Mouse (Mus musculus): ENCODE measurements around the gene Ccndbp1.
"Not testable (repeated sequence)": the region's sequence is repeated elsewhere in the genome, so short reads cannot be mapped to it uniquely, and the experiment has no call there.

Gene Ccndbp1

DNA sequence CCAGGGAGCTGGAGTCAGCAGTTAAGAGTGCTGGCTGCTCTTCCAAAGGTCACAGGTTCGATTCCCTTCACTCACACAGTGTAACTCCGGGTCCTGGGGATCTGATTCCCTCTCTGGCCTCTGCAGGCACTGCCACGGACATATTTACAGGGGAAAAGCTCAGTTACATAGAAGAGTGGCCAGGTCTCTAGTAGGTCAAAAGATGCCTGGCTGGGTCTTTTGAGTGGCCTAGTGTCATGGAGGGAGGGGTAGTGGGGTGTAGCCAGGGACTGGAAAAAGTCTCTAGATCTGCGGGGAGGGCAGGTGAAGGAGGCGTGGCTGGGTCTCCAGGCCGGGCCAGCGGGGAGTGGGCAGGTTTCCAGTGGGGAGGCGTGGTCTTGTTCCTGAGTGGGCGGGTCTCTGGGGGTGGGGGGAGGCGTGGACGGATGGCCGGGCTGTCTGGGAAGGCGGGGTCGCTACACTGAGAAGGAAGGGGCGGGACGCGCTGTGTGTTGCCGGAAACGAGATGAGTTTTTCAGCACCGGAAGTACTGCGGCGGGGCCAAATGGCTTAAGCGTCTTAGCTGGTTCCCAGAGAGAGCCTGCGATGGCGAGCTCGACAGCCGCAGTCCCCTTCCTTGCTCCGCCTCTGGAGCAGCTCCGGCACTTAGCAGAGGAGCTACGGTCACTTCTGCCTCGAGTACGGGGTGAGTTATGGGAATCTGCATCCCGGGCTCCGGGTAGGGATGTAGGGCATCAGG lies at the start of gene Ccndbp1:
Ccndbp1 (plus strand) TSS at position 479 of the 739 bp plus-strand sequence.
- peak; percentile 84 to 85 for DNase-seq

DNA sequence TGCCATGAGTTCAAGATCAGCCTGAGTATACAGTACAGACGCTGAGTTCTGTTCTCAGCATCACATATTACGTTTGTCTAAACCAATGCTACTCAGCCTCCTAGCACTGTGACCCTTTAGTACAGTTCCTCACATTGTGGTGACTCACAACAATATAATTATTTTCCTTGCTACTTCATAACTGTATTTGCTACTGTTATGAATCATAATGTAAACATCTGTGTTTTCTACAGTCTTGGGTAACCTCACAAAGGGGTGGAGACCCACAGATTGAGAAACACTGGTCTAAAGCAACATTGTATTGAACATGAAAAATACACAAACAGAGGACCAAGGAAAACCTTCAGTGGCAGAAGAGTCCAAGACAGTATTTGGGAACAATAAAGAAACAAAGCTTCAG lies 48.8 kb upstream of the Ccndbp1 start:
- DNase-seq, result no peak

DNA sequence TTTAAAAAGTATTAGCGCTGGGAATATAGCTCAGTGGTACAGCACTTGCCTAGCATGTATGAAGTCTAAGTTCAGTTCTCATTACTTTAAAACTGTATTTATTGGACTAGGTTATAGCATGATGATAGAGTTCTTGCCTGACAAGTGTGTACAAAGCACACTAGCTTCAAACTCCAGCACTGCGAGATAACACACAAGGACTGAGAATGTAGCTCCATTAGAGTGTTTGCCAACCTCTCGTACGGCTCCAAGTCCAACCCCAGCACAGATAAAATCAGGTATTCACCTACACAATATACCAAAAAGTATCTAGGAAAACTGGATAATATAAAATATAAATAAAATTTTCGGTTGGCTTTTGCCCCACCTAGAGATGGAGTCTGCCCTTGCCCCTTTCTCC lies 48.4 kb upstream of the Ccndbp1 start:
- no peak for DNase-seq

DNA sequence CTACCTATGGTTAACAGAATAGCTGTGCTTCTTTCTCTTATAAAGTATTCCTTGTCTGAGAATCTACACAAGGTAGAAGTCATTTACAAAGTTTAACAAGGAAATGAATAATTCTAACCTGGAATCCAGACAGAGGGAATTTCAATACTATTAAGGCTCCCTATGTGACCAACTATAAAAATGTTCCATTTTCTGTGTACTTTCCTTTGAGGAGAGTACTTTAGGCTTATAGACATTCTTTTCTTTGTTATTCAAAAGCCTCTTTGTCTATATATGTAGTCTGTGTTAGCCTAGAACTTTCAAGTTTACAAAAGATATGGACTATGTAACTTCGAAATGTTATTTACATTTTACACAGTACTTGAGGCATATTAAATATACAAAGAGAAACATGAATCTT lies 47.9 kb upstream of the Ccndbp1 start:
- no peak for DNase-seq

DNA sequence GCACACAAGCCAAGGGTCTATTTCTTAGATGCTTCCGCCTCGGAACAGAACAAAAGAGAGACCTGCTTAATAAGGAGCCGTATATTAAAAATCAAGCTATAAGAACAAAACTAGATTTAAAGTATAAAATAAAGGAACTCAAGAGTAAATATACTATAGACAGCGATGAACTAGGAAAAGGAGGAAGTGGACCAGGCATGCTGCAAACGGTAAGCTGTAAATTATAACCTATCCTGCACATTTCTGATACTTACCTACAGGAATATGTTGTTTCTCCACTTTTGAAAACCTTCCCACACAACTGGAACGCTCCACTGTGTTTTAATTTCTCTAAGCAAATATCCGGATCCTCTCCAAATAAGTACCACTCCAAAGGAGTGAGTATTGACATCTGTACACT lies 45.1 kb upstream of the Ccndbp1 start:
- DNase-seq, result no peak

DNA sequence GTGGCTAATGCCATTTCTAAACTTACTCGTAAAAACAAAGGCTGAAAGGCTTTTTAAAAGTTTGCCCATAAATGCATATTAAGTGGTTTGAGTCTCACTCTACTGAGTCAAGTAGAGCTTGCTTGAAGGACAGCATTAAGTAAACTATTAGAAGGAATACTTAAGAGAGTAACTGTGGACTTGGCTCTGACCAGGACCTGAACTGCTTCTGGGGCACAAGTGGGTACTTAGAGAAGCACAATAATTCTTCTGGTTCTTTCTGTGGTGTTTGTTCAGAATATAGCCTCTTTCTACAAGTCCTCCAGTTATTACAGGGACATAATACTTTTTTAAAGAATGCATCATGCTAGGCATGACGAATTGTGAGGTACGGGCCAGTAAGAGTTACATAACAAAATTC lies 42.7 kb upstream of the Ccndbp1 start:
- DNase-seq, result no peak

DNA sequence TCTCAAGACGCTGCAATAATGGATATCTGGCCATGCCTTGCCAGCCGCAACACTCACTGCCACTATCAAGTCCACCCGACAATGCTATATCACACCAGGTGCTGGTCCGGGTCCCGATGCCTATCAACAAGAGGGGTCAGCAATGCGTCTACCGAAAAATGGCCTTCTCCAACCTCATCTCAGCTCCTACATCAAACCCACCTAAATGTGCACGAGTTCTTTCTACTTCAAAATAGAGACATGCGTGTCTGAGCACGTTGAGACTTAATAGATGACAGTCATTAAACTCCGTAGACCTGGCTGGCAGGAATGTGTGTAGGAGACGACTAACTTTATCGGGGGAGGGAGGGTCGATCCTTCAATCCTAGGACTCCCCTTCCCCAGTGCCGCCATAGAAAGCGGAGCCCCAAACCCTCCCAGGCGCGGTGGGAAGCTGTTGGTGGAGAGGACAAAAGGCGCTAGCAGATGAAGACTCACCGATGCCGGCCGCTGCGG lies 38.1 kb upstream of the Ccndbp1 start:
- DNase-seq, result peak; percentile 27 to 51

DNA sequence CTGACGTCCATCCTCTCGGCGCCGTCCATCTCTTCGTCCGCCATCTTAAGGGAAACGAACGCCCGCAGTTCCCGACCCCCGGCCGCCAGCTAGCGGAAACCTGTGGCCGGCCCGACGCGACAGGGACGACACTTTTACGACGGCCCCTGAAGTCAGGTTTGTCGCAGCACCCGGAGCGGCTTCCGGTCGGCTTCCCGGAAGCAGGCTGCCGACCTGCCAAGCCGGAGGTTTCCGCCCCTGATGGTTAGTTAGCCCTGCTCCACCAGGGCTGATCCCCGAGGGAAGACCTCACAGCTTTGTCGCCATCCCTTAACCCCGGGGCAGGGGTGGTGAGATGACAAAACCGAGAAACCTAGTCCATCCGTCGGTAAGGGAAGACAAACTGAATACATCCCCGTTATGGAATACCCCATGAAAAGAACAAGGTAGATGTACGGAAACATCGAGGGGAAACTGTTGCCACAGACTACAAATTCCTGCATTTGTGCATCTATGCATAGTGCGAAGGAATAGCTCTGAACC lies 37.6 kb upstream of the Ccndbp1 start, which contains the start of gene Ubr1:
Ubr1 (minus strand) TSS at position 157 of the 522 bp plus-strand sequence.
- DNase-seq, result peak; percentile 85 to 86

DNA sequence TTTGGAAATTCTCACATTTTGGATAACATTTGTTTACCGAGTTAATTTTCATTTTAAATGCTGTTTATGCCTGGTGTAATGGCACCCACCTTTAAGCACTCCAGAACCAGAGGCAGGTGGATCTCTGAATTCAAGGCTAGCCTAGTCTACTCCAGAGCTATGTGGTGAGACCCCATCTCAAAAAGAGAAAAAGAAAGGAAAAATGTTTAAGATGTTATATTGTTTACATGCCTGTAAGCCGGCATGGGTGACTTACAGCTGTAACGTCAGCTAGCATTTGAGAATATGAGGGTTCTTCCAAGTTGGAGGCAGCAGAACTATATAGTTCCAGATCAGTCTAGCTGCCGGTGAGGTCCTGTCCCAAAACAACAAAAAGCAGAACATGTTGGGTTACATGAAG lies 36.4 kb upstream of the Ccndbp1 start:
- no peak for DNase-seq

DNA sequence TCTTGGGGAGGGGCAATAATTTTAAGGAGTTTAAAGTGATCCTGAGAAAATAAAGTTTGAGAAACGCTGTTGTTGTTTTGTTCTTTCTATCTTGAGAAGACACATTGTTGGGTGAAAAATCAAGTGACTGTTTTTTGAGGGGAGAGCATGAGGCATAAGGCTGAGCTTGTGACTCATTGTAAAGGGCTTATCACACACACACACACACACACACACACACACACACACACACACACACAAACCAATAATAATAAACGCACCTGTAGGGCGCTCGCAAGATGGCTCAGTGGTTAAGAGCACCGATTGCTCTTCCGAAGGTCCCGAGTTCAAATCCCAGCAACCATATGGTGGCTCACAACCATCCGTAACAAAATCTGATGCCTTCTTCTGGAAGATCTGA lies 35.9 kb upstream of the Ccndbp1 start:
- not testable (repeated sequence) for DNase-seq

DNA sequence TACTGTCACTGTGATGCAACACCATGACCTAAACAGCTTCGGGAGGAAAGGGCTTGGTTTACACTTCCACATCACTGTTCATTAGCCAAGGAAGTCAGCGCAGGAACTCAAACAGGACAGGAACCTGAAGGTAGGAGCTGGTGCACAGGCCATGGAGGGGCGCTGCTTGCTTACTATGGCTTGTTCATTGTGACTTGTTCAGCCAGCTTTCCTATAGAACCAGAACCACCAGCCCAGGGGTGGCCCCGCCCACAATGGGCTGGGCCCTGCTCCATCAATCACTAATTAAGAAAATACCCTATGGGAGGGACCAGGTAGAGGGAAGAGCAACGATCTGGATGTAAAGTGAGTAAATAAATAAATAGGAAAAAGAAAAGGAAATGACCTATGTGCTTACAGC lies 35.2 kb upstream of the Ccndbp1 start:
- no peak for DNase-seq

DNA sequence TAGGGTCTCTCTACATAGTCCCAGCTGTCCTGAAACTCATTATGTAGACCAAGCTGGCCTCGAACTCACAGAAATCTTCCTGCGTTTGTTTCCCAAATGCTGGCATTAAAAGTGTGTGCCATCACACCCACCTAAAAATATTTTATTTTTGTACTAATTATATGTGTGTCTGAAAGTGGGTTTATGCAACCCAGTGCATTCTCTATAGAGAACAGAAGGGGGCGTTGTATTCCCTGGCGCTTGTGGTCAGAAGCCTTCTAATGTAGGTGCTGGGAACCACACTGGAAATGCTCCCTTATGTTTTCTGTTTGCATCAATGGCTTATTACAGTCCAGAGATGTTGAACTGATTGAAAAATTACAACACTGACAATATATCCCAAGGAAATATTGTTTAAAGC lies 31.9 kb upstream of the Ccndbp1 start:
- DNase-seq, result no peak

DNA sequence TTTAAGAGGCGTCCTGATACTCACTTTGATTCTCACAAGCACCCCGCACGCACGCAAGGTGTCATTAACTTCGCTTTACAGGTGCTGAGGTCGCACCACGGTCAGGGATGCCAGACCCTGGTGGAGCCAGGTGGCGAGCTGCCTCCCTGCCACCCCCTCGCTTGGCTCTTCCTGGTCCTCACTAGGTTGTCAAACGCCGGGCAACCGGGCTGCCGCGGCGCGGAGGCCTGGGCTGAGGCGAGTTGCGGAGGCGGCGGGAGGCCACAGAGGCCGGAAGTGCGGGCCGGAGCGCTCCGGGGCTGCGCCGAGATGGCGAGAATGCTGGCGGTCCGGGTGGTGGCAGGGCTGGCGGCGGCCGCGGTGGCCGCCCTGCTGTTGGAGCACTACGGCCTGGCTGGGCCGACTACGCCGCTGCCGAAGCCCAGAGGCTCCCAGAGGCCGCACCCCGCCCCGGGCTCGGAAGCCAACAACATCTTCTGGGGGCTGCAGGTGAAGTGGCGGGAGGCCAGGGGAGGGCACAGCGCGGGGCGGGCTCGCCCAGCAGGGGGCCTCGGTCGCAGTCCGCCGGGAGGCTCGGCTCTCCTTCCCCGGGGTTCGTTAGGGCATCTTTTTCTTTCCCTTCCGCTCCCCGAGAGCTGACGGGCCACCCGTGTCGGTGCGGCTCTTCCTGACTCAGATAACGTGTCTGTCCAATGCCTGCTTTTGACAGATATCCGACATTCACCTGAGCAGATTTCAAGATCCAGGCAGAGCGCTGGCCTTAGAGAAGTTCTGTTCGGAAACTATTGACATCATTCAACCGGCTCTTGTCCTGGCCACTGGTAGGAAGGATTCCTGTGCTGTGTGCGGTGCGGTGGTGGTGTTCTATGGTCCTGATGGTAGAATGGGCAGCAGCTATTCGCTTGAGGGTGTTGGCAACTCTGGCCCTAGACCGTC lies 30.9 kb upstream of the Ccndbp1 start, which contains the start of gene Tmem62:
Tmem62 (plus strand) TSS at position 28 of the 936 bp plus-strand sequence.
- DNase-seq, result peak; percentile 76 to 84

DNA sequence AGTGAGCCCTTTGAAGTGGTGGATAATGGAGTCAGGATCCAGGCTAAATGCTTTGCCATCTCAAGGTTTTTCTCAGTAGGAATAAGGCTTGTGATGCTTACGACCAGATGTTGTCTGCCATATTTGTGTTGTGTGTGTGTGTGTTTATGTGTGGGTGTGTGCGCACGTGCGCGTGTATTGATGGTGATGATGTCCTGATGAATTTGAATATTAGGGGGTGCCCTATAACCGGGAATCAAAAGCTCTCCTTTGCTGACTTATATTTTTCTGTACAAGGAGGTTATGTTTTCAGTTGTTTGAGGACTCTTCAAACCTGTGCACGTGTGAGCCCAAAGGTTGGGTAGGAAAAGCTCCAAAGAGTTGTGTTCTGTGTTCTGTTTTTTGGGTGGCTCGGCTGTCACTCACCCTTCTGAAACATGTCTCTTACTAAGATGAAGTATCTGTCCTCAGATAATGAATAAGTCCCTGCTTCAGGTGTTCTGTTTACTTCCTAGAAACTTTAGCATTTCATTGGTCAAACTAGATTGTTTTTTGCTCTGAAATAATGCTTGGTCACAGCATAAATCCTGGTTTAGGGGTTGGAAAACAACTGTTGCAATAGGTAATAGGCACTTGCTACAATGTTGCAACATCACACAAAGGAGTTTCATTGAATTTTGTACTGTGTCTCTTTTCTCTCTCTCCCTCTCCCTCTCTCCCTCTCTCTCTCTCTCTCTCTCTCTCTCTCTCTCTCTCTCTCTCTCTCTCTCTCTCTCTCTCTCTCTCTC lies 30.1 kb upstream of the Ccndbp1 start:
- no peak for DNase-seq

DNA sequence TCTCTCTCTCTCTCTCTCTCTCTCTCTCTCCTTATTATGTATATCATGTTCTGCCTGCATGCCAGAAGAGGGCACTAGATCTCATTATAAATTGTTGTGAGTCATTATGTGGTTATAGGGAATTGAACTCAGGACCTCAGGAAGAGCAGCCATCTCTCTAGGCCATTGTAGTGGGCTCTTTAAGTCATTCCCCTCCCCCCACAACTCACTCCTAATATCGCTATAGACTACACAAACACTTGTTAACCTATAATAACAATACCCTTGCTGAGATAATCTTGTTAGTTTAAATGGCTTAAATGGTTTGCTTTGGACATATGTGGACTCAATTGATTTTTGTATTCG lies 29.5 kb upstream of the Ccndbp1 start:
- DNase-seq, result no peak

DNA sequence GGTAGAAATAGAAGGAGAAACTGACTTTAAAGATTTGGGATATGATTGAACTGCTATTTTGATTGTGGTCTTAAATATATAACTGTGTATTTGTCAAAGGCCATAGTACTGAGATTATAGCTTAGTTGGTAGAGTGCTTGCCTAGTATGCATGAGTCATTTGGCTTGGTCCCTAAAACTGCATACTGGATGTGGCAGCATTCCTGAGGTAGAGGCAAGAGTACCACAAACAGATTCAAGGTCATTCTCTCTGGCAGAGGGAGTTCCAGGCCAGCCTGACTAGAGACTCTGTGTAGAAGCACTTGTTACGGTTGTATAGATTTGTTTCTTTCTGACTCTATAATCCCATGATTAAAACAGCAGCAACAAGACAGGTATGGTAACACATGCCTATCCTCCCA lies 28.4 kb upstream of the Ccndbp1 start:
- peak in 1 of 2 experiments; percentile 49 for DNase-seq

DNA sequence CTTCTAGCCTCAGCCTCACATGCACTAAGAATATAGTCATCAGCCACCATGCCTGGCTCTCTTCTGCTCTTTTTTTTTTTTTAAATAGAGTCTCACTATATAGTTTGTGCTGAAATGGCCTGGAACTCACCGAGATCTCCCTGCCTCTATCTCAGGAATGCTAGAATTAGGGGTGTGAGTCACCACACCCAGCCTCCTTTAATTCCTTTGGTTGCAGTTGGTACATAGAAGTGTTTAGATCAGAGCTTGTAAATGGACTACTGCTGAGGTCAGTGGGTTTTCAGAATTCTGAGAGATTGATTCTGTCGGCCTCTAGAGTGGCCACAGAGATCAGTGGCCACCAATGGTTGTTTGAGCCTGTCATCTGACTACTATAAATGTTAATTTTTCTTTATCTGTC lies 27.3 kb upstream of the Ccndbp1 start:
- DNase-seq, result no peak

DNA sequence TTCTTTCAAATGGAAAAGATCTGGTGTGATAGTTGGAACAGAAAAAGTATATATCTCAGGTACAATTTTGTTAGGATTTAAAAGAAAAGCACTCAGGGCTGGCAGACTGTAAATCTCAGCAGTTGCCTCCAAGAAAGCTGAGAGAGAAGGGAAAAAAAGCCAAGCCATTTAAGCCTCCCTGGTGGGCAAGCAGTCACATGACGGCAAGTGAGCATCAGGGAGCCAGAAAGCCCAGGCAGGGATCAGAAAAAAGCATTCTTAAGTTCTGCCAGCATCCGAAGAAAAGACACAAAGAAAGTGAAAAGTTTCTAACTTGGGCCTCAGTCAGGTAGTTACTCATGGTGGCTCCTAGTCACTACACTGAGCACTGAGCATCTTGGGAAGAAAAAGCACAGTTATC lies 24.6 kb upstream of the Ccndbp1 start:
- DNase-seq, result peak in 1 of 2 experiments; percentile 34

DNA sequence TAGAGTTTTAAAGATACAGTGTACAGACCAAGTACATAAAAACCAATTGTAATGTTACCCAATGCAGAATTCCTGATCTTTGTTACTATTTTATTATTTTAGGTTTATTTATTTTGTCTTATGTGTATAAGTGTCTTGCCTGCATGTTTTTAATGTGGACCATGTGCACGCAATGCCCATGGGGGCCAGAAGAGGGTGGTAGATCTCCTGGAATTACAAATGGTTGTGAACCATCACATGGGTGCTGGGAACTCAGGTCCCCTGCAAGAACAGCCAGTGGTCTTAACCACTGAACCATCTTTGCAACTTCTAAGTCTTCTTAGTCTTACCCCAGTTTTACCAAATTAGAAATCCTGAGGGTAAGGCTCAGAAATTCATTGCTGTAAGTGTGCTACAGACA lies 23.0 kb upstream of the Ccndbp1 start:
- DNase-seq, result no peak

DNA sequence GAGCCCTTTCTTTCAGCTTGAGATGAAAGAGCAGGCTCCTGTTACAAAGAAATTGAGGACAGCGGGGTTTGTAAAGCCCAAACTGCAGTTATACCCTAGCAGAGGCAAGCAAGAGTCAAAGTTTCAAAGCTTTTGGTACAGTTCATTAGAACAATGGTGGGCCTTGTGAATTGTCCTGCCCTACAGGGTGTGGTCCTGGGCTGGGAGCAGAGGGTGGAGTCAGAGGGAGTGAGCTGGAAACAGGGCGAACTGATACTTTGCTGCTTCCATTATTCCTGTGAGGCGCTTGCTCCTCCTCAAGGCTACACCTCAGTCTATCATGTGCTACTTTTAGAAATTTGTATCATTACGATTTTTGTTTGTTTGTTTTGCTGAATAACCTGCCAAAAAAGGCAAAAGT lies 17.0 kb upstream of the Ccndbp1 start:
- DNase-seq, result no peak

DNA sequence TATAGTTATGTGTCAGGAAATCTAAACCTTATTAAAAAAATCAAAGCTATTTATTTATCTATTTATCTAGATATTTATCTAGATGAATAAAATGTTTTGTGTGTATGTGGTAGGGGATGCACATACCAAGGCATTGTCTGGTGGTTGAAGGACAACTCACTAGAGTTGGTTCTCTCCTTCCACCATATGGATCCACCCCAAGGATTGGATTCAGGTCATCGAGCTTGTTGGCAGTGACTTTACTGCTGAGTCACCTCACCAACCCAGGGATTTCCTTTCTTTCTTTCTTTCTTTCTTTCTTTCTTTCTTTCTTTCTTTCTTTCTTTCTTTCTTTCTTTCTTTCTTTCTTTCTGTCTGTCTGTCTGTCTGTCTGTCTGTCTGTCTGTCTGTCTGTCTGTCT lies 11.6 kb upstream of the Ccndbp1 start:
- peak in 1 of 2 experiments; percentile 72 for DNase-seq

DNA sequence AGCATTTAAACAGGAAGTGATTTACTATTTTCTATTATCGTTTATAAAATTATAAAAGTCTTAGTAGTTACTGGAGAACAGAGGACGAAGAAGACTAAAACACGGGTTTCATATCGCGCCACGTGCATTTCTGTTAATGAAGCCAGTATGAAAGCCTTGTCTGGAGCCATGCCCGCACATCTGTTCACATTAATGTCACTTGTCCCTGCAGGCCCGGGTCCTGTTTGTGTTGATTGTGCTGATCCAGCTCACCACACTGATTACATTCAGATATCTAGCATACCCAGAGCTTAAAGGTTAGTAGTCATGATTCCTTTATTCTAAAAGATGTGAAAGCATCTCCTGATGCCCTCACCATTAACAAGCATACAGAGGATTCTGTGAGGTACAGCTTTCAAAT lies 9.3 kb upstream of the Ccndbp1 start:
- DNase-seq, result no peak

DNA sequence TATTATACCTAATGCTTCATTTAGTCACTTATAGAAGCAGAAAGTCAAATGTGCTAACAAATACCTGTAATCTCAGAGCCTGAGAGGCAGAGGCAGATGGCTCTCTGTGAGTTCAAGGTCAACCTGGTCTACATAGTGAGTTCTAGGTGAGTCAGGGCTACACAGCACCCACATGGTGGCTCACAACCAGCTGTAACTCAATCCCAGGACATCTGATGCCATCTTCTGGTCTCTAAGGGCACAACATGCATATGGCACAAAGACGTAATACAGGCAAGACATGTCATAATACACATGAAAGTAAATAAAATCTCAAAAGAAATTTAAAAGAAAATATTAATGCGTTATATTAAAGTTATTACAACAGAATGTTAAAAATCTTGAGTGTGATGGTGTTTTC lies 4.6 kb upstream of the Ccndbp1 start:
- DNase-seq, result no peak
